Comparison of ENCODE assay signal across 12 mouse cellular contexts in the genomic region with DNA sequence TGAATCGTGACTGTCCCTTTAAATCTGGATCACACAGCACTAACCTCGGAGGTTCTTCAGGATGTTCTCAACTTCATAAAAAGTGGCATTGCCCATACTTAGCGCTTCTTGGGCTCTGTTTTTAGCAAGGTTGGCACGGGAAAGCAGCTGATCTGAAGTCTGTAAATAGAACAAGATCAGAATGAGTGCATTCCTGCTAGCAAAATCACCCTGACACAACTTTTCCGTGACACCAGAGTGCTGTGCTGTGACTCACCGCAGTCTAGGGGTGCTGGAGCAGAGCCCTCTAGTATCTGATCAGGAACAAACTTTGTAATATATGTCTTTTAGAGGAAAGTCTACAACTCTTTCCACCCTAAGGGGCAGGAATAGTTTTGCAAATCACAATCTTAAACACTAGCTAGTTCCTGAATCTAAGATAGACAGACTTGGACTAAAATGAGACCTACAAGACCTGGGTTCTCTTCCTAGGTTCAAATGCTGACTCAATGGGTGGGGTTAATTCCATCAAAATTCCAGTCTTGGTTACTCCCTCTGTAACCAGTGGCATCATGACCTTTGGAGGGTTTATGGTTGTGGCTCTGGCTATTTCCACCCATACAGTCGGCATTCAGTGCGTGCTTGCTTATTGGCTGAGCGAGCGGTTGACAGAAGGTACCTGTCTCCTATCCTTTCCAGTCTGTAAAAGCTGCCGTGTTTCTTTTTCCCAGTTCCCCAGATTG. TPM values are rescaled to one million over a fixed set of nuclear protein-coding genes. Genes with fewer than 3 reads are reported as not detected.
A peak's percentile ranks its signal among the peaks of the same experiment; 100 is the strongest.
DNase-seq lines count a peak whose midpoint lies in the region; ATAC-seq lines count a peak whose summit lies in the region.
"Had no signal": no experiment of that assay in that cellular context is flagged by ENCODE, and none has a peak within 500 bp of the region (broad histone marks: within the 10 kb centered on the region; RNA-seq: fewer than 3 reads in every experiment).

No protein-coding gene starts in this region.

- no peaks in the 10 kb centered on the region for H3K27me3 ChIP-seq in forebrain, embryonic 15.5 days

- peak overlapping the region; percentile 52; the same call in 1 of the 2 replicates for H3K27ac ChIP-seq in brown adipose tissue, adult 24 weeks (replicated peaks; ENCODE audit: low read depth, low read length)
- no peak overlapping the region for H3K27ac ChIP-seq in forebrain, embryonic 15.5 days (replicated peaks)

- intact Hi-C loops in heart, postnatal 10 days (cut with DNase I), result loop anchor here (5.0 kb wide), 1 partner anchor 87 kb away; no protein-coding TSS in a partner anchor

- H3K4me3 ChIP-seq in brown adipose tissue, adult 24 weeks (ENCODE audit: insufficient read depth, low read depth, low read length), result no peak overlapping the region
- H3K4me3 ChIP-seq in forebrain, embryonic 15.5 days, result no peak overlapping the region

- H3K36me3 ChIP-seq in forebrain, embryonic 15.5 days, result no peaks in the 10 kb centered on the region

- 87% methylated on average over 11 of the region's 11 CpGs for WGBS in forebrain, embryonic 15.5 days

- H3K4me2 ChIP-seq in forebrain, embryonic 15.5 days (replicated peaks), result no peak overlapping the region
- H3K4me2 ChIP-seq: lung, embryonic 14.5 days had no signal

- no peak overlapping the region for H3K9ac ChIP-seq in forebrain, embryonic 15.5 days (replicated peaks)
- H3K9ac ChIP-seq: lung, embryonic 14.5 days had no signal

- peaks cover 17% of the 10 kb centered on the region for H3K4me1 ChIP-seq in brown adipose tissue, adult 24 weeks (ENCODE audit: control insufficient read depth, insufficient read depth, insufficient read length, low read length)
- peaks cover 4% of the 10 kb centered on the region; the same call in 1 of the 2 replicates for H3K4me1 ChIP-seq in forebrain, embryonic 15.5 days

- peak; percentile 32 for DNase-seq in right cerebral cortex, adult 18-20 months
- DNase-seq in right cerebral cortex, postnatal 14 days, result no peak
- peak; percentile 71 to 81 for DNase-seq in heart, postnatal 10 days
- peak; percentile 76 to 81 for DNase-seq in urinary bladder, postnatal 36 days (ENCODE audit: low spot score in 2 of 2)
- DNase-seq in thymus, postnatal 25 days, result no peak
- DNase-seq: layer of hippocampus, adult 9-11 months; lung, embryonic 14.5 days; thymus, adult 2 months had no signal

- no peak for ATAC-seq in forebrain, embryonic 15.5 days (replicated peaks)
- ATAC-seq in megakaryocyte progenitor cell, adult 5-6 weeks (replicated peaks; ENCODE audit: poor library complexity), result no peak

- no peaks in the 10 kb centered on the region for H3K9me3 ChIP-seq in forebrain, embryonic 15.5 days

RNA-seq across cellular contexts. Expression of a gene that starts 56.1 kb away (rescaled TPM):
- polyA plus RNA-seq in brown adipose tissue, adult 24 weeks (2012; ENCODE audit: insufficient read depth, insufficient read length, missing spikeins), result 0.21 and 1.7 TPM in 2 replicates
- total RNA-seq in heart, postnatal 10 days (2021), result 10 to 100 TPM in 1 of 2 experiments, 1 to 10 TPM in 1; 9.2 to 13.4 TPM
- polyA plus RNA-seq in forebrain, embryonic 15.5 days (2015; fragmentation: Nextera tagmentation; extraction: Ambion mirVana), result 1.2 and 1.3 TPM in 2 replicates
- 0.02 TPM in 1 of 2 replicates, not detected in the other for total RNA-seq in megakaryocyte progenitor cell, adult 5-6 weeks (2015)
- not detected in 2 replicates for total RNA-seq in megakaryocyte progenitor cell, adult 5-6 weeks (2017)
- total RNA-seq: common myeloid progenitor, adult 5-6 weeks had no signal

Comparison
In these comparisons a context has a peak if more than half of its experiments do, and no peak if none do; other contexts are left out.
1. DNase-seq: peak in right cerebral cortex, adult 18-20 months (single experiment), heart, postnatal 10 days (2 of 2) and urinary bladder, postnatal 36 days (2 of 2); none in right cerebral cortex, postnatal 14 days (single experiment) and thymus, postnatal 25 days (single experiment).
2. RNA of a gene that starts 56.1 kb away (total RNA-seq): 9.2 to 13.4 TPM in heart, postnatal 10 days; 0.02 TPM in megakaryocyte progenitor cell, adult 5-6 weeks; every median in the first group is over 10 times any median in the second.